Mouse (Mus musculus) testis, adult 2 months (tissue): ENCODE measurements around the gene Rhoa. TPM values are rescaled to one million over a fixed set of nuclear protein-coding genes. Genes with fewer than 3 reads are reported as not detected.

Experiments
- H3K27ac ChIP-seq: fragments of 200-500 bp; 2 replicates; pipeline ENCODE4 v1.5.1; 2012; ENCODE audit warnings: low read depth, low read length; ENCODE audit not compliant: control insufficient read depth, insufficient read depth
- H3K27me3 ChIP-seq: fragments of 200-500 bp; 2 replicates; pipeline ENCODE4 v1.6.1; 2012; ENCODE audit warnings: mild to moderate bottlenecking, low read length, moderate library complexity; ENCODE audit not compliant: control insufficient read depth, insufficient read depth
- H3K36me3 ChIP-seq: fragments of 200-500 bp; 2 replicates; pipeline ENCODE4 v1.6.1; 2012; ENCODE audit warnings: mild to moderate bottlenecking, low read length; ENCODE audit not compliant: control insufficient read depth, insufficient read depth
- H3K4me1 ChIP-seq: fragments of 200-500 bp; 2 replicates; pipeline ENCODE4 v1.6.1; 2012; ENCODE audit warnings: low read length; ENCODE audit not compliant: control insufficient read depth, insufficient read depth
- H3K4me3 ChIP-seq: fragments of 200-500 bp; 2 replicates; pipeline ENCODE4 v1.5.1; 2012; ENCODE audit warnings: low read depth, mild to moderate bottlenecking, low read length, moderate library complexity, mixed read lengths; ENCODE audit not compliant: control insufficient read depth
- CTCF ChIP-seq: fragments of 200-500 bp; IDR thresholded peaks from 2 replicates; pipeline ENCODE4 v1.5.1; 2012; ENCODE audit warnings: low read depth, mild to moderate bottlenecking, inconsistent platforms, low read length, moderate library complexity; ENCODE audit not compliant: control insufficient read depth, insufficient read depth, insufficient replicate concordance
- POLR2A ChIP-seq: fragments of 200-500 bp; IDR thresholded peaks from 2 replicates; pipeline ENCODE4 v1.6.1; 2012; ENCODE audit warnings: low read depth, mild to moderate bottlenecking, inconsistent platforms, low read length, moderate library complexity; ENCODE audit not compliant: control insufficient read depth
- polyA plus RNA-seq: library from polyadenylated mRNA; depleted of rRNA; stranded (reverse); fragments of >200 nt; gene quantifications from 2 replicates; pipeline ENCODE4 v1.2.3, GENCODE M21; 2012; rRNA removed

The Rhoa gene
- polyA plus RNA-seq, 1 experiment: 40.5 TPM

DNA sequence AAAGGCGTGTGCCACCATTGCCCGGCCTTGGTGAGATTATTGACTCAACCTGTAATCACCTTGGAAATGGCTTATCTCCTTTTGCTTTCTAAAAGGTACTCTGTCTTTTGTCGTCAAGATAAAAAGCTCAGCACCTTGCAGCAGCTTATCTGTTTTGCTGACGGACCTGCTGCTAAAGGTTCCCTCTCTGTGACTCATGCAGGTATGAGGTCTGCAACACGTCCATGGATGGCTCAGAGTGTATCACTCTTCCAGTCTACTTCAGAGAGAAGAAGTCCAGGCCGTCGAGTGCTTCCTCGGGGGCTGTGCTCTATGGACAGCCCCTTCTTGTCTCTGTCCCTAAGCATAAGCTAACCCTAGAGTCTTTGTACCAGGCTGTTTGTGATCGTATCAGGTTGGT, 72.3 kb downstream of the Rhoa start:
- no peaks in the 10 kb centered on the region for H3K4me1 ChIP-seq
- peaks cover 3% of the 10 kb centered on the region for H3K36me3 ChIP-seq
- no peaks in the 10 kb centered on the region for H3K27me3 ChIP-seq
- no peak overlapping the region for H3K27ac ChIP-seq
- no peak overlapping the region for H3K4me3 ChIP-seq
- TF ChIP-seq CTCF (no peak), POLR2A (no peak)

DNA sequence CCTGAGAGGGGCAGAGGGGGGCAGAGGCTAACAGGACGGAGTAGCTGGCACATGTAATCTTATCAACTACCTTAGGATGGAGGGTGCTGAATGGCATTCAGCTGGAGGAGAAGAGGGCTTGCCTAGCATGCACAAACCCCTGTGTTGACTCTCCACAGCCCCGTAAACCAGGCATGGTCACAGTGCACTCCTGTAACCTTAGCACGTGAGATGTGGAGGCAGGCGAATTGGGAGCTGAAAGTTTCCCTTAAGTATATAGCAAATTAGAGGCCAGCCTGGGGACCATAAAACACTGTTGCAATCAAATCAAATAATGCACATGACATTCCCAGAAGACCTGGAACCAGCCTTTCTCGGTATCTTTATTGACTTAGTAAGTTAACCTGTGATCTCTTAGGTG, 72.8 kb downstream of the Rhoa start:
- Histone ChIP-seq H3K4me1 (no peaks in the 10 kb centered on the region), H3K36me3 (peaks cover 3% of the 10 kb centered on the region), H3K27me3 (no peaks in the 10 kb centered on the region), H3K4me3 (no peak overlapping the region), H3K27ac (no peak overlapping the region)
- TF ChIP-seq POLR2A (no peak), CTCF (no peak)

DNA sequence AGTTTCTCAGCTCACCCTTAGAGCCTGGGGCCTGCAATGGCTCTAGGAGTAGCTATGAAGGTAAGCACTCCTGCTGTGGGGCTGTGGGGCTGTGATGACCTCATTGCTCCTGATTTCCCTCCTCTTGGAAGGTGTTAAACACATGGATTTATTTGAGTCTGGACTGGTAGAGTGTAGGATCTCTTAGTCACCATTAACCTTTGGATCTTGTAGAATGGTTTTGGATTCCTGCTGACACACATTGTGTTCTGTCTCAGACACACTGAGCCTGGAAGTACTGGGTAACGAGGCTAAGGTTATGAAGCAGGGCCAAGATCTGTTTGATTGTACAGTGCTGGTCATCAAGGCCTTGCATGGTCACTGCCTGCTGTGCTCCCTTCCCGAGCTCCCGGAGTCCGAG, 73.4 kb downstream of the Rhoa start:
- TF ChIP-seq POLR2A (no peak), CTCF (no peak)
- Histone ChIP-seq H3K36me3 (peaks cover 3% of the 10 kb centered on the region), H3K27ac (no peak overlapping the region), H3K27me3 (no peaks in the 10 kb centered on the region), H3K4me1 (no peaks in the 10 kb centered on the region), H3K4me3 (no peak overlapping the region)

DNA sequence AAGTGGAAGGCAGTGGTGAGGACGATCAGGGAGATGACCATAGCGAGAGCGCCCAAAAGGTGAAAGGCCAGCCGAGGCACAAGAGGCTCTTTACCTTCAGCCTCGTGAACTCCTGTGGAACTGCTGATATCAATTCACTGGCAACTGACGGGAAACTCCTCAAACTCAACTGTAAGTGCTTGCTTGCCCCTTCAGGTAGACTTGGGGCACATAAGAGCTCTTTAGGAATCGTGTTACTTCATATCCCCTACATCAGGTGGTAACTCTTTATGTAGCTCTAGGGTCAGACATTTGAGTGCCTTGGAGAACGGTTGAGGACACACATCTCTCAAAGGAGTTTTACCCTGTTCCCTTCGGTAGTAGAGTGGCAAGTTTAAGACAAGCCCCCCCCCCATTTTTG, 75.5 kb downstream of the Rhoa start:
- Histone ChIP-seq H3K36me3 (peaks cover under 1% of the 10 kb centered on the region), H3K27ac (no peak overlapping the region), H3K27me3 (no peaks in the 10 kb centered on the region), H3K4me1 (no peaks in the 10 kb centered on the region), H3K4me3 (no peak overlapping the region)
- TF ChIP-seq CTCF (no peak), POLR2A (no peak)

DNA sequence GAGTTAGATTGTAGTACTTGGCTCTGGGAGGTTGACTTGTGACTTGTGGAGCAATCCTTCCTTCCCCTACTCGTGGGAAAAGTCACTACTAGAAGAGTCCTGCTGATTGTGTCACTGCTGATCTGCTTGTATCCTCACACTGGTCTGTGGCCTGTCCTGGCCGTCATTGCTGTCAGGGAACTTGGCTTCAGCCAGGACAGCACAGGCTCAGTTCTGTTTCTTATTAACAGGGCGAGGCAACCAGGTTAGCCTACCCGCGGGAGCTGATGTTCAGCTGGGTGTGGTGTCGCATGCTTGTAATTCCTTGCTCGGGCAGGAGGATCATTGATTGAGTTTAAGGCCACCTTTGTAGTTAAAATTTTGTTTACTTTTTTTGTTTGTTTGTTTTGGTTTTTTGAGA, 79.1 kb downstream of the Rhoa start:
- TF ChIP-seq POLR2A (no peak), CTCF (no peak)
- H3K27ac ChIP-seq: no peak overlapping the region
- no peaks in the 10 kb centered on the region; the same call in none of the 2 replicates for H3K36me3 ChIP-seq
- no peaks in the 10 kb centered on the region for H3K4me1 ChIP-seq
- H3K4me3 ChIP-seq: no peak overlapping the region
- H3K27me3 ChIP-seq: no peaks in the 10 kb centered on the region

DNA sequence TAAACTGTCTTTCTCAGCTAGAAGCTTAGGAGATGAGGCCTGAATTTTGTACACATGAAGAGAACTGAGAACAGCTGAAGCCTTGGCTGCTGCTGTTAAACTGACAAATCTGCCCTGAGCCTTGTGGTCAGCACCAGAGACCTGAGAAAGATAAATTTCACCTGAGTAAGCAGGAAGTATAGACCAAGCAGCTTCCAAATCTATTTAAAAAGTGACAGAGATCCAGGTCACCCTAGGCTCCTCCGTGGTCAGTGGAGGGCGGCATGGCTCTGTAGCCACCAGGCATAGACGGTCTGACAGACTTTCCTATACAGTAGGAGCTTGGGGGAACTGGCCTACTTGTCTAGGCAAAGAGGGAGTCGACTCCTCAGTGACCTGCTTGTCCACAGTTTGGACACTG, 80.9 kb downstream of the Rhoa start:
- peaks cover 10% of the 10 kb centered on the region for H3K4me1 ChIP-seq
- H3K27ac ChIP-seq: no peak overlapping the region
- no peaks in the 10 kb centered on the region for H3K27me3 ChIP-seq
- H3K36me3 ChIP-seq: no peaks in the 10 kb centered on the region; the same call in none of the 2 replicates
- TF ChIP-seq POLR2A: no peak
- no peak overlapping the region for H3K4me3 ChIP-seq

Other genes starting within 250 kb of the Rhoa start
- 0.59 and 0.90 TPM in 2 replicates for gene Mst1, start 225.7 kb upstream of the Rhoa start, polyA plus RNA-seq
- 82.8 and 86.7 TPM in 2 replicates for gene Rnf123, start 222.8 kb upstream of the Rhoa start, polyA plus RNA-seq
- gene Apeh, start 211.5 kb upstream of the Rhoa start, polyA plus RNA-seq: 19.2 and 21.2 TPM in 2 replicates
- gene Bsn, start 115.7 kb upstream of the Rhoa start, polyA plus RNA-seq: 1.2 TPM in 2 replicates
- 14.0 and 17.2 TPM in 2 replicates for gene Dag1, start 42.2 kb upstream of the Rhoa start, polyA plus RNA-seq
- 23.1 and 24.8 TPM in 2 replicates for gene Nicn1, start 15.7 kb upstream of the Rhoa start, polyA plus RNA-seq
- gene Amt, start 9.3 kb upstream of the Rhoa start, polyA plus RNA-seq: 4.3 and 7.9 TPM in 2 replicates
- 40.4 and 42.0 TPM in 2 replicates for gene Tcta, start within 50 bp of the Rhoa start, polyA plus RNA-seq
- gene Gpx1, start 32.8 kb downstream of the Rhoa start, polyA plus RNA-seq: 64.0 and 88.9 TPM in 2 replicates
- gene Usp4, start 41.7 kb downstream of the Rhoa start, polyA plus RNA-seq: 115 and 116 TPM in 2 replicates
- gene 1700102P08Rik, start 86.7 kb downstream of the Rhoa start, polyA plus RNA-seq: 72.2 and 91.0 TPM in 2 replicates
- gene Ccdc36, start 122.4 kb downstream of the Rhoa start, polyA plus RNA-seq: 5.3 and 5.8 TPM in 2 replicates
- 91.8 and 100 TPM in 2 replicates for gene BC048562, start 130.4 kb downstream of the Rhoa start, polyA plus RNA-seq
- gene Ccdc71, start 154.4 kb downstream of the Rhoa start, polyA plus RNA-seq: 19.4 and 20.6 TPM in 2 replicates
- 15.2 and 18.7 TPM in 2 replicates for gene Klhdc8b, start 155.5 kb downstream of the Rhoa start, polyA plus RNA-seq
- 23.3 and 24.3 TPM in 2 replicates for gene Lamb2, start 173.6 kb downstream of the Rhoa start, polyA plus RNA-seq
- gene Usp19, start 184.5 kb downstream of the Rhoa start, polyA plus RNA-seq: 128 and 134 TPM in 2 replicates
- 159 and 195 TPM in 2 replicates for gene Qars, start 201.6 kb downstream of the Rhoa start, polyA plus RNA-seq
- gene Qrich1, start 210.7 kb downstream of the Rhoa start, polyA plus RNA-seq: 196 and 208 TPM in 2 replicates